Mouse (Mus musculus) liver, postnatal 0 days (tissue): ENCODE data around the gene Phf21a. TPM values are rescaled to one million over a fixed set of nuclear protein-coding genes. Genes with fewer than 3 reads are reported as not detected.

Experiments
- ATAC-seq: fragments of 200-750 bp; cut with Nextera tagmentation; 2 replicates; pipeline ENCODE4 v1.8.0; 2017; ENCODE audit warnings: mild to moderate bottlenecking, moderate library complexity
- DNase-seq: peaks from one replicate; pipeline ENCODE4 v3.0.0-alpha.2; 2016
- H3K27ac ChIP-seq: fragments of 300-500 bp; sonication (generic); 2 replicates; pipeline ENCODE4 v1.5.1; 2014; ENCODE audit warnings: antibody characterized with exemption, moderate library complexity, mild to moderate bottlenecking, low read depth
- H3K27me3 ChIP-seq: fragments of 300-500 bp; sonication (generic); 2 replicates; pipeline ENCODE4 v1.6.1; 2014; ENCODE audit warnings: low read length, control low read depth, mixed read lengths; ENCODE audit not compliant: insufficient read depth
- H3K36me3 ChIP-seq: fragments of 300-500 bp; sonication (generic); replicated peaks from 2 replicates; pipeline ENCODE4 v1.6.1; 2014; ENCODE audit warnings: mild to moderate bottlenecking, control low read depth, low read length, moderate library complexity, mixed read lengths; ENCODE audit not compliant: insufficient read depth
- H3K4me1 ChIP-seq: fragments of 300-500 bp; sonication (generic); 2 replicates; pipeline ENCODE4 v1.6.1; 2014; ENCODE audit warnings: antibody characterized with exemption, mild to moderate bottlenecking, control low read depth; ENCODE audit not compliant: insufficient read depth
- H3K4me2 ChIP-seq: fragments of 300-500 bp; sonication (generic); 2 replicates; pipeline ENCODE4 v1.6.1; 2014; ENCODE audit warnings: low read depth, mild to moderate bottlenecking, low read length, moderate library complexity, mixed read lengths
- H3K4me3 ChIP-seq: fragments of 300-500 bp; sonication (generic); 2 replicates; pipeline ENCODE4 v1.5.1; 2014; ENCODE audit warnings: low read depth, low read length
- H3K9ac ChIP-seq: fragments of 300-500 bp; sonication (generic); replicated peaks from 2 replicates; pipeline ENCODE4 v1.6.1; 2014; ENCODE audit warnings: mild to moderate bottlenecking, moderate library complexity
- H3K9me3 ChIP-seq: fragments of 300-500 bp; sonication (generic); 2 replicates; pipeline ENCODE4 v1.6.1; 2016; ENCODE audit warnings: mild to moderate bottlenecking, control low read depth, low read length, mixed read lengths
- CTCF ChIP-seq: sonication (generic); IDR thresholded peaks from 2 replicates; pipeline ENCODE4 v1.5.1; 2016; ENCODE audit warnings: antibody characterized with exemption, low read depth
- EP300 ChIP-seq: IDR thresholded peaks from 2 replicates; pipeline ENCODE4 v1.6.1; 2016; ENCODE audit warnings: antibody characterized with exemption, low read depth, mild to moderate bottlenecking
- WGBS: fragments of 180-500 bp; shearing (Covaris S2); extraction: QIAGEN DNeasy Blood & Tissue Kit; methylation state at CpG from one replicate; pipeline ENCODE4 v1.1.7; 2014; ENCODE audit not compliant: insufficient replicate concordance; 5-methylcytosine and 5-hydroxymethylcytosine counted together
- polyA plus RNA-seq: library from polyadenylated mRNA; unstranded; fragments of >200 nt; fragmentation: Nextera tagmentation; extraction: Ambion mirVana; gene quantifications from 2 replicates; pipeline ENCODE4 v1.2.1, GENCODE M21; 2015

The Phf21a gene
- polyA plus RNA-seq, 1 experiment from 2014 or later, result 2.7 TPM

- no peak for DNase-seq
- no peak for ATAC-seq
- Histone ChIP-seq H3K27me3 (no peaks in the 10 kb centered on the region), H3K4me2 (no peak overlapping the region), H3K4me3 (no peak overlapping the region), H3K36me3 (no peaks in the 10 kb centered on the region), H3K9me3 (no peaks in the 10 kb centered on the region), H3K9ac (no peak overlapping the region), H3K27ac (no peak overlapping the region), H3K4me1 (no peaks in the 10 kb centered on the region)
- no peak for TF ChIP-seq EP300
- TF ChIP-seq CTCF, result no peak
- 39% methylated on average over 4 of the region's 4 CpGs for WGBS
Observed at GRCm38 (mm10) chr2:92176292-92176691, 83.4 kb downstream of the Phf21a start.

DNA sequence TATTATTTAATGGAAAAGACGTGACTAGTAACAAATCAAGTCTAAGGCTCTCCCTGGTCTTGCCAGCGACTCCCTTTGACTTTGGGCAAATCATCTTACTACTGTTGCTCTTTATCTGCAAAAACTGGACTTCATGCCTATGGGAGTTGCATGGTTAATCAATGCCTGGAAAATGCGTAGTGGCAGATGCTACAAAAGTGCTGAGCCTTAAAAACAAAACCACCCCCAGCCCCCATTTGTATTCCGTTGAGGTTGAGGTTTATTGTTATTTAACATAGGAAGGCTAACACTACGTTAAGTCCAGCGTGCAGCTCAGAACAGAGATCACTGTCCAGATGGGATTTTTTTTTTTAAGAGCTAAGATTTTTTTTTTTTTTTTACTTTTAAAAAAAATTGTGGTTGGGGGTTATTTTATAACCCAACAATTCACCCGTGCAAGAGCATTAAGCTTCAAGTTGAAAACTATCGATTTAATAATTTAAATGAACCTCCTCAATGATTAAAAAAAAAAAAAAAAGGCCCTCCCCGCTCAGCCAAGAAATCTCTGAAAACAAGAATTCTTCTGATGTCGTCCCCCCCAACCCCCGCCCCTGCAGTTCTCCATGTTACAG is 89.3 kb downstream of the Phf21a start:
- H3K9ac ChIP-seq, result peak overlapping the region; percentile 88

DNA sequence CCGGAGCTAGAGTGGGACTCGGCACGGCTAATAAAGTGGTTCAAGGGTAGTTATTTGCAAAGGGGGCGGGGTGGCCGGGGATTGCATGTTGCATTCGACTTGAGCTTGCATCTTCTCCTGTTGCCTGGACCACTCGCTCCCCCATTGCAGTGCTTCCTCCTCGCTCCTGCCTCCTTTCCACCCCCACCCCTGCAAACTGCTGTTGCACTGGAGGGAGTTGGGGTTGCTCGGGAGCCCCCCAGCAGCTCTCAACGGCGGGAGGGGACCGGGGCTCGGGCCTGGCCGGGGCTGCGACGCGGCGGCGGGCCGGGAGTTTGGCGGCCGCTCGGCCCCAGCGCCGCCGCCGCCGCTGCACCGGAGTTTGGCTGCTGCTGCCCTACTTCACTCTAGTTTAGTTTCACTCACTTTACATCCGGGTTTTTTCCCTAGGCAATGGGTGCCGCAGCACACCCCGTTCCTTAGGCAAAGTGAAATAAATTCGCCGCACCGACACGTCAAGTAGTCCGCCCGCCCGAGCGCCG is 90.1 kb downstream of the Phf21a start:
- DNase-seq (peak; percentile 78), ATAC-seq (peak; percentile 83)
- H3K9me3 ChIP-seq, result no peaks in the 10 kb centered on the region
- H3K4me2 ChIP-seq, result peak overlapping the region; percentile 98
- no peaks in the 10 kb centered on the region for H3K27me3 ChIP-seq
- H3K9ac ChIP-seq, result peak overlapping the region; percentile 88
- H3K27ac ChIP-seq, result peak overlapping the region; percentile 97
- WGBS, result under 1% methylated on average over 24 of the region's 41 CpGs
- TF ChIP-seq CTCF (no peak), EP300 (no peak)
- H3K4me1 ChIP-seq, result peaks cover 14% of the 10 kb centered on the region
- peak overlapping the region; percentile 72 for H3K4me3 ChIP-seq
- H3K36me3 ChIP-seq, result no peaks in the 10 kb centered on the region

More for the DNA sequence above, 89.3 kb downstream of the Phf21a start:
- H3K27ac ChIP-seq, result peak overlapping the region; percentile 97
- H3K9me3 ChIP-seq, result no peaks in the 10 kb centered on the region
- DNase-seq (no peak), ATAC-seq (no peak)
- peak overlapping the region; percentile 72 for H3K4me3 ChIP-seq
- H3K36me3 ChIP-seq, result no peaks in the 10 kb centered on the region
- TF ChIP-seq CTCF, result no peak
- TF ChIP-seq EP300, result no peak
- 12% methylated on average over 11 of the region's 11 CpGs for WGBS
- no peaks in the 10 kb centered on the region for H3K27me3 ChIP-seq
- H3K4me2 ChIP-seq, result peak overlapping the region; percentile 98
- peaks cover 11% of the 10 kb centered on the region for H3K4me1 ChIP-seq

DNA sequence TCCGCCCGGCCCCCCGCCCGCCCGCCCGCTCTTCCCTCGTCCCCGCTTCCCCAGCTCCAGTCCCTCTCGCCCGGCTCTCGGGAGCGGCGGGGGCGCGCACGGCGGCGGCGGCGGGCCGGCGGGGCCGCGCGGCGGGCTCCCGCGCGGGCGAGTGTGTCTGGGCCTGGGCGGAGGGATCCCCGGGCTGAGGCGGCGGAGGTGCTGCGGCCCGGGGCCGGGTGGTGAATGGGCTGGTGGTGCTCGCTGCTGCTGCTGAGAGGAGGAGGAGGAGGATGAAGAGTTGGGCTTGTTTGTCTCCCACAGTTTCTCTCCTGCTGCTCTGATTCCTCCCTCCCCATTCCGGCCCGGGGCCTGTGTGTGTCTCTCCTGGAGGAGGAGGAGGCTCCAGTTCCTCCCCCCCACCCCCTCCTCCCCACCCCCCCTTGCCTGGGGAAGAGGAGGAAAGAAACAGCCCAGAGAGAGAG is 90.7 kb downstream of the Phf21a start:
- Histone ChIP-seq H3K36me3 (no peaks in the 10 kb centered on the region), H3K4me3 (peak overlapping the region; percentile 72), H3K4me2 (peak overlapping the region; percentile 98), H3K27ac (peak overlapping the region; percentile 97), H3K27me3 (no peaks in the 10 kb centered on the region), H3K4me1 (peaks cover 14% of the 10 kb centered on the region), H3K9ac (peak overlapping the region; percentile 88), H3K9me3 (no peaks in the 10 kb centered on the region)
- WGBS, result 0% methylated on average over 12 of the region's 40 CpGs
- DNase-seq, result peak; percentile 94
- TF ChIP-seq EP300, result no peak
- TF ChIP-seq CTCF, result no peak
- ATAC-seq, result peak; percentile 91

GRCm38 (mm10) chr2:92184077-92184921 is 91.4 kb downstream of the Phf21a start:
- under 1% methylated on average over 15 of the region's 19 CpGs for WGBS
- peak; percentile 24 for ATAC-seq
- TF ChIP-seq EP300 (no peak), CTCF (no peak)

More at GRCm38 (mm10) chr2:92184077-92184921, 91.4 kb downstream of the Phf21a start:
- Histone ChIP-seq H3K27me3 (no peaks in the 10 kb centered on the region), H3K36me3 (no peaks in the 10 kb centered on the region), H3K9me3 (no peaks in the 10 kb centered on the region), H3K9ac (peak overlapping the region; percentile 88), H3K4me1 (peaks cover 14% of the 10 kb centered on the region), H3K27ac (peak overlapping the region; percentile 97), H3K4me3 (peak overlapping the region; percentile 72), H3K4me2 (peak overlapping the region; percentile 98)
- DNase-seq, result peak; percentile 54
